Comparison of ENCODE assay signal across 9 mouse cellular contexts in genomic region chr16:96341269-96341668, GRCm38 (mm10).
DNase-seq lines count a peak whose midpoint lies in the region; ATAC-seq and TF ChIP-seq lines count a peak whose summit lies in the region.
"Had no signal": no experiment of that assay in that cellular context is flagged by ENCODE, and none has a peak within 500 bp of the region (broad histone marks: within the 10 kb centered on the region; RNA-seq: fewer than 3 reads in every experiment).

No protein-coding gene starts in this region.

- DNase-seq in adrenal gland, adult 2 months, result peak; percentile 20
- DNase-seq in adrenal gland, postnatal 4 days (ENCODE audit: low spot score in 2 of 2), result no peak
- peak; percentile 59 for DNase-seq in layer of hippocampus, adult 11-12 months (ENCODE audit: low spot score)
- DNase-seq in layer of hippocampus, adult 9-11 months, result no peak
- DNase-seq in adipocyte (ENCODE audit: low spot score), result peak; percentile 71
- DNase-seq in liver, postnatal 0 days, result peak; percentile 54
- peak; percentile 17 to 62 for DNase-seq in spleen, postnatal 10 days (ENCODE audit: low spot score in 2 of 2)

- no peak overlapping the region for H3K4me3 ChIP-seq in liver, postnatal 0 days (ENCODE audit: low read depth, low read length)
- H3K4me3 ChIP-seq: midbrain, embryonic 12.5 days had no signal

- no peaks in the 10 kb centered on the region for H3K4me1 ChIP-seq in liver, postnatal 0 days (ENCODE audit: insufficient read depth)
- H3K4me1 ChIP-seq: midbrain, embryonic 12.5 days had no signal

- WGBS in liver, postnatal 0 days (ENCODE audit: insufficient replicate concordance), result 7% methylated on average over 5 of the region's 5 CpGs

- no peaks in the 10 kb centered on the region for H3K9me3 ChIP-seq in liver, postnatal 0 days (ENCODE audit: low read length)
- H3K9me3 ChIP-seq: midbrain, embryonic 12.5 days had no signal

- H3K9ac ChIP-seq in liver, postnatal 0 days (replicated peaks), result no peak overlapping the region
- H3K9ac ChIP-seq: midbrain, embryonic 12.5 days had no signal

- H3K4me2 ChIP-seq in liver, postnatal 0 days (ENCODE audit: low read depth, low read length), result no peak overlapping the region
- H3K4me2 ChIP-seq: midbrain, embryonic 12.5 days had no signal

- TF ChIP-seq CTCF in liver, postnatal 0 days (IDR thresholded peaks at IDR 0.05; ENCODE audit: low read depth), result peak; percentile 77

- no peaks in the 10 kb centered on the region for H3K27me3 ChIP-seq in liver, postnatal 0 days (ENCODE audit: insufficient read depth, low read length)

- no peak overlapping the region for H3K27ac ChIP-seq in liver, postnatal 0 days (ENCODE audit: low read depth)
- H3K27ac ChIP-seq: midbrain, embryonic 12.5 days had no signal

- no peaks in the 10 kb centered on the region for H3K36me3 ChIP-seq in liver, postnatal 0 days (replicated peaks; ENCODE audit: insufficient read depth, low read length)
- H3K36me3 ChIP-seq: midbrain, embryonic 12.5 days had no signal

- peak; percentile 70; the same call in 1 of the 2 replicates for ATAC-seq in erythroblast, adult 5-6 weeks (replicated peaks; ENCODE audit: low FRiP score, poor library complexity, severe bottlenecking)
- no peak for ATAC-seq in liver, postnatal 0 days

- no peak for TF ChIP-seq EP300 in liver, postnatal 0 days (IDR thresholded peaks at IDR 0.05; ENCODE audit: low read depth)

Comparison
In these comparisons a context has a peak if more than half of its experiments do, and no peak if none do; other contexts are left out.
1. DNase-seq: peak in adrenal gland, adult 2 months (single experiment), layer of hippocampus, adult 11-12 months (single experiment), adipocyte (single experiment), liver, postnatal 0 days (single experiment) and spleen, postnatal 10 days (2 of 2); none in adrenal gland, postnatal 4 days (0 of 2) and layer of hippocampus, adult 9-11 months (single experiment).